Mouse (Mus musculus): Measurements from ENCODE around the gene Fbxo3.

- TF ChIP-seq EP300 (optimal IDR thresholded peaks at IDR 0.05), result no peak
- TF ChIP-seq CTCF (IDR thresholded peaks at IDR 0.05; ENCODE audit: low read depth), result no peak
Observed at GRCm38 (mm10) chr2:104007793-104008519, 19.6 kb upstream of the Fbxo3 start.
